Mouse (Mus musculus) embryonic facial prominence, embryonic 10.5 days (tissue): ENCODE results near the gene Fgfr2. TPM values are rescaled to one million over a fixed set of nuclear protein-coding genes. Genes with fewer than 3 reads are reported as not detected.
A peak's percentile ranks its signal among the peaks of the same experiment; 100 is the strongest.

Experiments used
- DNase-seq: peaks from one replicate; pipeline ENCODE4 v3.0.0-alpha.2; 2017; ENCODE audit warnings: low spot score
- H3K27ac ChIP-seq: fragments of 300-500 bp; sonication (generic); replicated peaks from 2 replicates; pipeline ENCODE4 v1.5.1; 2016; ENCODE audit warnings: mild to moderate bottlenecking
- H3K27me3 ChIP-seq: fragments of 300-500 bp; sonication (generic); replicated peaks from 2 replicates; pipeline ENCODE4 v1.6.1; 2016; ENCODE audit warnings: low read depth, mild to moderate bottlenecking; ENCODE audit not compliant: poor library complexity, severe bottlenecking
- H3K36me3 ChIP-seq: fragments of 300-500 bp; sonication (generic); replicated peaks from 2 replicates; pipeline ENCODE4 v1.6.1; 2016; ENCODE audit warnings: mild to moderate bottlenecking, moderate library complexity
- H3K4me1 ChIP-seq: fragments of 300-500 bp; sonication (generic); 2 replicates; pipeline ENCODE4 v1.6.1; 2016
- H3K4me3 ChIP-seq: fragments of 300-500 bp; sonication (generic); 2 replicates; pipeline ENCODE4 v1.5.1; 2016; ENCODE audit warnings: mild to moderate bottlenecking, moderate library complexity
- H3K9me3 ChIP-seq: fragments of 300-500 bp; sonication (generic); 2 replicates; pipeline ENCODE4 v1.6.1; 2016; ENCODE audit warnings: mild to moderate bottlenecking
- WGBS: fragments of 180-500 bp; shearing (Covaris S2); methylation state at CpG from one replicate; pipeline ENCODE4 v1.1.7; 2016; 5-methylcytosine and 5-hydroxymethylcytosine counted together
- polyA plus RNA-seq: library from polyadenylated mRNA; unstranded; fragments of >200 nt; fragmentation: Nextera tagmentation; extraction: Ambion mirVana; gene quantifications from 2 replicates; pipeline ENCODE4 v1.2.1, GENCODE M21; 2016

The Fgfr2 gene
- polyA plus RNA-seq, 1 experiment from 2014 or later = 74.3 TPM

DNA sequence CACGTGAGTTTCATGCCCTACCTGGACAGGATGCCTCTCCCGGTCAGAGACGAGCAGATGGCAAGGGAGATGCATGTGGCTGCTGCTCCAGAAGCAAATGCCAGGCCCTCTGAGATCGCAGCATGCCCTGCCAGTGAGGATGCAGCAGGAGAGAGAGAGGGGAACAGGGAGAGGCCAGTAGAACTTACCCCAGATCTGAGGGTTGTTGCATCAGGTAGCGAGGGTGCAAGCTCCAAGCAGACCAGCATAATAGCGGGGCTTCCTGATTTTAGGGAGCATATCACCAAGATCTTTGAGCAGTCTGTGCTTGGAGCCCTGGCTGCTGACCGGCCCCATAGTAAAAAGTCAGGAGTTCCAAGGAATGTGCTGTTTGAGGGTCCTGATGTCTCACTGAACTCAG is 2497.8 kb downstream of the Fgfr2 start:
- no peaks in the 10 kb centered on the region for H3K9me3 ChIP-seq
- no peaks in the 10 kb centered on the region for H3K36me3 ChIP-seq
- no peak overlapping the region for H3K27ac ChIP-seq
- no peaks in the 10 kb centered on the region for H3K27me3 ChIP-seq
- DNase-seq = no peak
- H3K4me3 ChIP-seq = no peak overlapping the region
- 77% methylated on average over 7 of the region's 7 CpGs for WGBS
- H3K4me1 ChIP-seq = peaks cover 12% of the 10 kb centered on the region; the same call in 1 of the 2 replicates

GRCm38 (mm10) chr7:130624299-130624698 is 2498.9 kb downstream of the Fgfr2 start:
- no peak overlapping the region for H3K4me3 ChIP-seq
- 85% methylated on average over 9 of the region's 9 CpGs for whole genome bisulfite sequencing
- H3K27me3 ChIP-seq = no peaks in the 10 kb centered on the region
- no peaks in the 10 kb centered on the region for H3K9me3 ChIP-seq
- no peaks in the 10 kb centered on the region for H3K36me3 ChIP-seq
- no peak for DNase-seq
- no peak overlapping the region for H3K27ac ChIP-seq
- H3K4me1 ChIP-seq = peaks cover 12% of the 10 kb centered on the region; the same call in 1 of the 2 replicates

DNA sequence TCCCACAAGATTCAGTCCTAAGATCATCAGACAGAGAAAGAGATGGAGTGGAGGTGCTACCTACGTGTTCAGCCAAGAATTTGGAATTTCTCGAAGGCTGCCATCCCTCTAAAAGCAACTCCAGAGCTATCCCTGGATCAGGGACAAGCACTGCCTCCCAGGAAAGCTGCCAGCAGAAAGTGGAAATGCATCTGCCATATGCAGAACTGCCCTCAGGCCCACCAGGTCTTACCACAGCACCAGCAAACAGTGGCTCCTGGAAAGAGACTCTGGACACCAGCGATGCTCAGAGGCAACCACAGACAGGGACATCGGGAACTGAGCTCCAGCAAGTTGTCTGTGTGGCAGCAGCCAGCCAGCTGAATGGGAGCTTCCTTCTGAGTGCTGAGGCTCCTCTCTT is 2500.8 kb downstream of the Fgfr2 start:
- Histone ChIP-seq H3K4me1 (peaks cover 12% of the 10 kb centered on the region; the same call in 1 of the 2 replicates), H3K4me3 (no peak overlapping the region), H3K9me3 (no peaks in the 10 kb centered on the region), H3K27ac (no peak overlapping the region), H3K27me3 (no peaks in the 10 kb centered on the region), H3K36me3 (no peaks in the 10 kb centered on the region)
- 85% methylated on average over 4 of the region's 4 CpGs for WGBS
- DNase-seq = no peak

DNA sequence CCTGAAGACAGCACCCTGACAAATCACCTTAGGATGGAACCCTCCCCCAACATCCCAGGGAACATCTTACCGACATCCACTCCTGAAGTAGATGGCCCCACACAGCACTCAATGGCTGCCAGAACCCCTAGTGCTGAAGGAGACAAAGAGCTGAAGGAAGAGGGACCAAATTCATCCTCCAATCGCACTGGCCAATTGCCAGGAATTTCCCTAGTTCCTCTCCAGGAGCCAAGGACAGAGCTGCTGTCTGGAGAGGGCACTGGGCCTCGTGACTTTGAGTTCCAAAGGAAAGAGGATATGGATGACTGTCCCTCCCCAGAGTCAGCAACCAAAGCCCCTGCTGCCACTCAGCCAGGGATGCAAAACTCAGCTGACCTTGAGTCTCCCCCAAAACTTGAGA is 2501.2 kb downstream of the Fgfr2 start:
- 0 out of 2 replicates have a peak overlapping the region, but pooled peaks have one; percentile 40 for H3K27ac ChIP-seq

DNA sequence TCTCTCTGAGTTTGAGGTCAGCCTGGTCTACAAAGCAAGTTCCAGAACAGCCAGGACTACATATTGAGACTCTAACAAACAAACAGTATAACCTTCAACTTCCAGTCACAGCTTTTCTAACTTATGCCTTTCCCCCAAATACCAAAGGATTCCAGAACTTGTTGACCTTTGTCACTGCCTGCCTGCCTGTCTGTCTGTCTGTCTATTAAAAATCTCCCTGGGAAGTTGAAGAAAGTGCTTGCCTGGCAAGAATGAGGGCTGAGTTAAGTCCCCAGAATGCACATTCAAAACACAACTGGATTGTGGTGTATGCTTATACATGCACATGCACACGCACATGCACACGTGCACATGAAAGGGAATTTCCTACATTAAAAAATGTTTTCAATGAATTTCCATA is 2502.1 kb downstream of the Fgfr2 start:
- H3K36me3 ChIP-seq = no peaks in the 10 kb centered on the region
- WGBS = 94% methylated on average over 2 of the region's 2 CpGs
- DNase-seq = no peak
- H3K4me3 ChIP-seq = no peak overlapping the region
- no peaks in the 10 kb centered on the region for H3K27me3 ChIP-seq
- H3K9me3 ChIP-seq = no peaks in the 10 kb centered on the region
- 0 out of 2 replicates have a peak, but pooled peaks cover 4% of the 10 kb centered on the region for H3K4me1 ChIP-seq
- no peak overlapping the region for H3K27ac ChIP-seq

More for the DNA sequence above, 2501.2 kb downstream of the Fgfr2 start:
- Histone ChIP-seq H3K9me3 (no peaks in the 10 kb centered on the region), H3K4me3 (no peak overlapping the region), H3K4me1 (peaks cover 11% of the 10 kb centered on the region; the same call in 1 of the 2 replicates), H3K27me3 (no peaks in the 10 kb centered on the region), H3K36me3 (no peaks in the 10 kb centered on the region)
- DNase-seq = no peak
- WGBS = 65% methylated on average over 3 of the region's 3 CpGs

- Histone ChIP-seq H3K4me3 (no peak overlapping the region), H3K36me3 (no peaks in the 10 kb centered on the region), H3K4me1 (0 out of 2 replicates have a peak, but pooled peaks cover 4% of the 10 kb centered on the region), H3K9me3 (no peaks in the 10 kb centered on the region), H3K27ac (no peak overlapping the region), H3K27me3 (no peaks in the 10 kb centered on the region)
- WGBS = 91% methylated on average over 3 of the region's 3 CpGs
- no peak for DNase-seq
Measured at GRCm38 (mm10) chr7:130617591-130617990, 2505.6 kb downstream of the Fgfr2 start.

DNA sequence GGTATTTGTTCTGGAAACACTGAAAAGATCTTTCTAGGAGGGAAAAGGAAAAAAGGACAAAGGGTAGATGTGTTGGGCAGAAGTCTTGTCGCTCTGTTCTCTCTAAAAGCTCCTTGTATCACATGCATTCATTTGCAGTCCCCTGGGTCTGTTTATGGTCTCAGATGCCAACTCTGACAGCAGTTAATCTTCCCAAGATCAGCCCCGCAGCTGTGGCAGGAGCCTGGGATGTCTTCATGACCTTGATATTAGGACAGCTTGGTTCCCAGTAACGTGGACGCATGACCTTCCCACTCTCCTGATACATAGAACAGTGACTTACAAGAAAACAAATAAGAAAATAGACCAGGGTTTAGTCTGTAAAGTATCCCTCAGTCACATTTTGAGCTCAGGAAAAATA is 2509.2 kb downstream of the Fgfr2 start:
- H3K9me3 ChIP-seq = no peaks in the 10 kb centered on the region
- H3K4me3 ChIP-seq = no peak overlapping the region
- no peaks in the 10 kb centered on the region for H3K27me3 ChIP-seq
- H3K27ac ChIP-seq = no peak overlapping the region
- no peaks in the 10 kb centered on the region for H3K4me1 ChIP-seq
- H3K36me3 ChIP-seq = no peaks in the 10 kb centered on the region
- no peak for DNase-seq
- WGBS = 75% methylated on average over 4 of the region's 4 CpGs

GRCm38 (mm10) chr7:130606958-130607357 is 2516.2 kb downstream of the Fgfr2 start:
- 84% methylated on average over 4 of the region's 4 CpGs for WGBS
- H3K27me3 ChIP-seq = no peaks in the 10 kb centered on the region
- no peak for DNase-seq
- peaks cover 7% of the 10 kb centered on the region for H3K4me1 ChIP-seq
- no peaks in the 10 kb centered on the region for H3K9me3 ChIP-seq
- H3K36me3 ChIP-seq = no peaks in the 10 kb centered on the region
- no peak overlapping the region for H3K27ac ChIP-seq
- no peak overlapping the region for H3K4me3 ChIP-seq

DNA sequence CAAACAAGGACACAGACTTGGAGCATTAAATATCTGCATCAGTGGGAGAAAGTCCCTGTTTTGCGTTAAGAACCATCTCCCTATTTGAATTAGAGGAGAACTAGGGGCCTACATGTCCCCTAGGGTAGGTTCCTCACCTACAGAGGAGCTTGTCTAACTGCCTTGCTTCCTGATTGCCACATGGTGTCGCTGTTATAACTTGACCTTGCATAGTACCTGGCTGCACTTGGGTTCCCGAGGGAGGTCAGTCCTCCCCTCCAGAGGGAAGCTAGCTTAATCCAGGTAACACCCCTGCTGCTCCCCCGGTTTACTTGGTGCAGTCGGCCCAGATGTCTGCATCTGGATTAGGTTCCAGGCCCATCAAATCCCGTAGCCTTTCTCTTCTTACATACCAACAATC is 2518.0 kb downstream of the Fgfr2 start:
- Histone ChIP-seq H3K4me3 (no peak overlapping the region), H3K27ac (no peak overlapping the region), H3K36me3 (no peaks in the 10 kb centered on the region), H3K27me3 (no peaks in the 10 kb centered on the region), H3K4me1 (peaks cover 7% of the 10 kb centered on the region), H3K9me3 (no peaks in the 10 kb centered on the region)
- no peak for DNase-seq
- 21% methylated on average over 6 of the region's 6 CpGs for WGBS

GRCm38 (mm10) chr7:130604390-130604789 is 2518.8 kb downstream of the Fgfr2 start:
- H3K4me1 ChIP-seq = peaks cover 7% of the 10 kb centered on the region
- no peaks in the 10 kb centered on the region for H3K9me3 ChIP-seq
- no peak overlapping the region for H3K27ac ChIP-seq
- H3K4me3 ChIP-seq = no peak overlapping the region
- WGBS = 87% methylated on average over 2 of the region's 2 CpGs
- no peak for DNase-seq
- H3K36me3 ChIP-seq = no peaks in the 10 kb centered on the region
- H3K27me3 ChIP-seq = no peaks in the 10 kb centered on the region

GRCm38 (mm10) chr7:130603556-130603955 is 2519.6 kb downstream of the Fgfr2 start:
- Histone ChIP-seq H3K4me3 (no peak overlapping the region), H3K27ac (no peak overlapping the region), H3K36me3 (no peaks in the 10 kb centered on the region), H3K27me3 (no peaks in the 10 kb centered on the region), H3K9me3 (no peaks in the 10 kb centered on the region), H3K4me1 (peaks cover 7% of the 10 kb centered on the region)
- WGBS = 84% methylated on average over 5 of the region's 5 CpGs
- DNase-seq = no peak

DNA sequence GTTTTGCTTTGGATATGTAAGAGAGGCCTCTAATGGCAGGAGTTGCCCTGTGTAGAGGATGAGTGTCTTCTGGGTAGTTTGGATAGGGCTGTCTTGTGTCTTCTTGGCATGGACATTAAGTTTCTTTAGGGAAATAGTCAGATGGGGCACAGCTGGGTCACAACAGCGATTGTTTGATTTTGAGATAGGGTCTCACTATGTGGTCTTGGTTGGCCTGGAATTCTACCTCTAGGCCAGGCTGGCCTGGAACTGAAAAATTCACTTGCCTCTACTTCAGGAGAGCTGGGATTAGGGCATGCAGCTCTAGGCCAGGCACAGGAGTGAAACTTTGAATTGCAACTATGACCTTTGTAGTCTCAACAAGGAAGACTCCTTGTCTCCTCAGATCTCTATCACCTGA is 2520.3 kb downstream of the Fgfr2 start:
- peaks cover 5% of the 10 kb centered on the region for H3K4me1 ChIP-seq
- H3K27ac ChIP-seq = no peak overlapping the region
- H3K4me3 ChIP-seq = no peak overlapping the region
- no peaks in the 10 kb centered on the region for H3K27me3 ChIP-seq
- 86% methylated on average over 1 of the region's 1 CpGs for WGBS
- no peaks in the 10 kb centered on the region for H3K36me3 ChIP-seq
- H3K9me3 ChIP-seq = no peaks in the 10 kb centered on the region
- no peak for DNase-seq

- WGBS = 66% methylated on average over 2 of the region's 2 CpGs
- Histone ChIP-seq H3K36me3 (no peaks in the 10 kb centered on the region), H3K9me3 (no peaks in the 10 kb centered on the region), H3K27ac (no peak overlapping the region), H3K27me3 (no peaks in the 10 kb centered on the region), H3K4me3 (no peak overlapping the region), H3K4me1 (peaks cover 7% of the 10 kb centered on the region; the same call in 1 of the 2 replicates)
- no peak for DNase-seq
Measured at GRCm38 (mm10) chr7:130600546-130600945, 2522.6 kb downstream of the Fgfr2 start.
